Mouse (Mus musculus): Measurements from ENCODE around the gene Smarce1. TPM values are rescaled to one million over a fixed set of nuclear protein-coding genes. Genes with fewer than 3 reads are reported as not detected.
A peak's percentile ranks its signal among the peaks of the same experiment; 100 is the strongest.

Gene Smarce1
- total and polyA plus RNA-seq, 3 experiments, result 149 to 464 (median 246) TPM

DNA sequence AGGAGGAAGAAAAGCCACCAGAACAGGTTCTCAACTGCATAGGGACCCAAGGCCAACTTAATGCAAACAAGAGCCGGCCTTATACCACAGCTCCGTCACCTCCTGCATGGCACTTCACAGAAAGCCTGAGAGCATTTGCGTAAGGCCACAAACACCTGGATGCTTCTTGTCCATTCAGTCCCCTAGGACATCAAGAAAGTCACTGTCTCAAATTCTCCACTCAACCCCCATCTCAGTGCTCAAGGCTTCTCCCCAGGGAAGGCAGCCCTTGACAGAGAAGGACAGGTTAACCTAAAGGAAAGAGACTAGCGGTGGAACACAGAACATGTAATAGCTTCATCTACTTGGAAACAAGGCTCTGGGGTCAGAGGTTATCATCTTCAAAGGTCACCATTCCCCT is 43.5 kb downstream of the Smarce1 start (continued):
- 0 out of 2 replicates have a peak, but pooled peaks have one; percentile 2 for TF ChIP-seq ZMIZ1 (IDR thresholded peaks at IDR 0.05; ENCODE audit: low read depth, low read length)
- no peak for TF ChIP-seq MXI1 (IDR thresholded peaks at IDR 0.05; ENCODE audit: low read depth, low read length)
- TF ChIP-seq IRF4 (IDR thresholded peaks at IDR 0.05; ENCODE audit: low read depth, low read length), result peak; percentile 88
- TF ChIP-seq TCF12 (IDR thresholded peaks at IDR 0.05; ENCODE audit: low read depth, low read length), result peak; percentile 99

DNA sequence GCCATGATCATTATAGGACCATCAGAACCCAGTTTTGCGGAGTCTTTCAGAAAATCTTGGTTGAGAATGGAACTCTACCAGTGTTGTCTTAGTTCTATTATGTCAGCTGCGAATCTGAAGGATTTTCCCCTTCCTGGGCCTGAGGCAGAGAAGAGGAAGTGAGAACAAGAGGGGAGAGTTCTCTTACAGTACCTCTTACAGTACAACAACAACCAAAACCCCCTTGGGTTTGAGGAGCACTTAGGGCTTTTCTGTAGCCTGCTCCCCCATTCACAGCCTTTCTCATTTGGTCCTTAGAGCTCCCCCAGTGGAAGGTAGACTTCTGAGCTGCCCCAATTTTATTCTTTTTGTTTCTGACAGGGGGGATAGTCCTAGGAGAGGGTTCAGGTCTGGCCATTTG is 44.0 kb downstream of the Smarce1 start:
- Histone ChIP-seq H3K4me1 (ENCODE audit: control insufficient read depth in 1 of 2, insufficient read depth in 2 of 2) (peaks cover 34 to 70% of the 10 kb centered on the region in 2 experiments), H3K9me3 (replicated peaks; ENCODE audit: low read length) (peaks cover 7% of the 10 kb centered on the region), H3K36me3 (replicated peaks in 1 of 2; ENCODE audit: control insufficient read depth in 1 of 2, insufficient read depth in 1 of 2, low read length in 1 of 2) (peaks cover 0 to 2% of the 10 kb centered on the region in 2 experiments), H3K4me3 (replicated peaks in 1 of 3; ENCODE audit: low read depth in 2 of 3, low read length in 2 of 3, poor library complexity in 1 of 3) (peak overlapping the region in 1 of 3 experiments; percentile 33), H3K79me2 (replicated peaks; ENCODE audit: control insufficient read depth, extremely low read depth, insufficient read depth, poor library complexity, severe bottlenecking) (no peaks in the 10 kb centered on the region), H3K27ac (ENCODE audit: insufficient read depth, low read depth) (peak overlapping the region; percentile 99), H3K27me3 (replicated peaks) (no peaks in the 10 kb centered on the region), H3K4me2 (ENCODE audit: insufficient read depth, low read depth, poor library complexity, severe bottlenecking) (peak overlapping the region; percentile 92), H3K9ac (ENCODE audit: insufficient read depth, low read depth) (peak overlapping the region; percentile 84)
- in situ Hi-C loops (cut with MboI; ENCODE audit: low pct_ligation_motif_present, low pct_unique_long_range_greater_than_20kb, low sequenced_read_pairs) (no loop called here), dilution Hi-C loops (cut with MboI; ENCODE audit: extremely low pct_ligation_motif_present, extremely low pct_unique_long_range_greater_than_20kb, low sequenced_read_pairs) (no loop called here)
- peak; percentile 95 for DNase-seq (ENCODE audit: extremely low read depth)
- TF ChIP-seq CHD2 (IDR thresholded peaks at IDR 0.05; ENCODE audit: low read length), result peak; percentile 95
- peak; percentile 77; the same call in 1 of the 2 replicates for TF ChIP-seq JUN (IDR thresholded peaks at IDR 0.05; ENCODE audit: insufficient read depth, low read depth, low read length)
- TF ChIP-seq SMC3 (IDR thresholded peaks at IDR 0.05; ENCODE audit: low read depth, low read length), result no peak; the same call in none of the 2 replicates
- peak; percentile 94 for TF ChIP-seq MEF2A (IDR thresholded peaks at IDR 0.05; ENCODE audit: borderline replicate concordance, low read depth, low read length)
- TF ChIP-seq CTCF (conservative IDR thresholded peaks at IDR 0.05 in 1 of 2, IDR thresholded peaks at IDR 0.05 in 1 of 2; ENCODE audit: low read depth in 2 of 2, low read length in 2 of 2), result peak in 1 of 2 experiments; percentile 63; a peak in 3 of 4 replicates
- TF ChIP-seq USF1 (IDR thresholded peaks at IDR 0.05; ENCODE audit: low read depth, low read length), result no peak
- TF ChIP-seq GABPA (IDR thresholded peaks at IDR 0.05; ENCODE audit: insufficient replicate concordance, low read depth, low read length), result no peak; the same call in 1 of the 2 replicates
- peak; percentile 95 for TF ChIP-seq TCF12 (IDR thresholded peaks at IDR 0.05; ENCODE audit: low read depth, low read length)
- TF ChIP-seq POLR2A (IDR thresholded peaks at IDR 0.05; ENCODE audit: low read depth, low read length), result peak; percentile 50; the same call in 1 of the 2 replicates
- no peak for TF ChIP-seq USF2 (conservative IDR thresholded peaks at IDR 0.05; ENCODE audit: low read depth, low read length)
- TF ChIP-seq SIN3A (IDR thresholded peaks at IDR 0.05; ENCODE audit: low read length), result peak; percentile 96
- TF ChIP-seq UBTF (IDR thresholded peaks at IDR 0.05; ENCODE audit: low read depth, low read length), result no peak
- peak; percentile 85; the same call in 1 of the 2 replicates for TF ChIP-seq E2F4 (IDR thresholded peaks at IDR 0.05; ENCODE audit: insufficient replicate concordance, low read depth, low read length)
- TF ChIP-seq KAT2A (IDR thresholded peaks at IDR 0.05; ENCODE audit: insufficient replicate concordance, low read length), result 0 out of 2 replicates have a peak, but pooled peaks have one; percentile 79
- TF ChIP-seq NRF1 (IDR thresholded peaks at IDR 0.05; ENCODE audit: low read depth, low read length), result no peak; the same call in 1 of the 2 replicates
- peak; percentile 88 for TF ChIP-seq MYC (IDR thresholded peaks at IDR 0.05; ENCODE audit: low read depth, low read length)
- TF ChIP-seq ZMIZ1 (IDR thresholded peaks at IDR 0.05; ENCODE audit: low read depth, low read length), result no peak; the same call in none of the 2 replicates
- TF ChIP-seq HCFC1 (IDR thresholded peaks at IDR 0.05; ENCODE audit: low read depth, low read length), result peak; percentile 64
- TF ChIP-seq PAX5 (IDR thresholded peaks at IDR 0.05; ENCODE audit: low read length), result no peak
- TF ChIP-seq MXI1 (IDR thresholded peaks at IDR 0.05; ENCODE audit: low read depth, low read length), result peak; percentile 92
- peak; percentile 100 for TF ChIP-seq IRF4 (IDR thresholded peaks at IDR 0.05; ENCODE audit: low read depth, low read length)
- peak; percentile 74; the same call in 1 of the 2 replicates for TF ChIP-seq CHD1 (IDR thresholded peaks at IDR 0.05; ENCODE audit: low read depth, low read length)
- peak; percentile 95 for TF ChIP-seq BHLHE40 (IDR thresholded peaks at IDR 0.05; ENCODE audit: low read depth, low read length)
- peak; percentile 77 for TF ChIP-seq ELF1 (IDR thresholded peaks at IDR 0.05; ENCODE audit: low read depth, low read length)
- TF ChIP-seq EP300 (IDR thresholded peaks at IDR 0.05; ENCODE audit: low read length), result peak; percentile 100
- TF ChIP-seq RCOR1 (conservative IDR thresholded peaks at IDR 0.05; ENCODE audit: low read depth, low read length), result peak; percentile 99
- peak; percentile 97 for TF ChIP-seq ETS1 (conservative IDR thresholded peaks at IDR 0.05; ENCODE audit: low read depth, low read length)
- 0 out of 2 replicates have a peak, but pooled peaks have one; percentile 44 for TF ChIP-seq POLR2AphosphoS2 (IDR thresholded peaks at IDR 0.05; ENCODE audit: low read depth, low read length)
- no peak for TF ChIP-seq ZKSCAN1 (IDR thresholded peaks at IDR 0.05; ENCODE audit: borderline replicate concordance, low read depth, low read length)
- peak; percentile 76 for TF ChIP-seq NELFE (IDR thresholded peaks at IDR 0.05; ENCODE audit: low read depth, low read length)
- peak; percentile 68 for TF ChIP-seq MAX (IDR thresholded peaks at IDR 0.05; ENCODE audit: low read length)
- TF ChIP-seq ZC3H11A (IDR thresholded peaks at IDR 0.05; ENCODE audit: low read depth, low read length), result 0 out of 2 replicates have a peak, but pooled peaks have one; percentile 15
- TF ChIP-seq TBP (conservative IDR thresholded peaks at IDR 0.05; ENCODE audit: low read depth, low read length), result peak; percentile 64
- TF ChIP-seq MAZ (IDR thresholded peaks at IDR 0.05; ENCODE audit: low read depth, low read length), result peak; percentile 96
- TF ChIP-seq JUND (conservative IDR thresholded peaks at IDR 0.05; ENCODE audit: low read depth, low read length), result peak; percentile 84
- TF ChIP-seq ZNF384 (IDR thresholded peaks at IDR 0.05; ENCODE audit: low read depth, low read length), result peak; percentile 73

Data from CH12.LX (cell line).